Mouse (Mus musculus): ENCODE measurements around the gene Gm17651.

DNA sequence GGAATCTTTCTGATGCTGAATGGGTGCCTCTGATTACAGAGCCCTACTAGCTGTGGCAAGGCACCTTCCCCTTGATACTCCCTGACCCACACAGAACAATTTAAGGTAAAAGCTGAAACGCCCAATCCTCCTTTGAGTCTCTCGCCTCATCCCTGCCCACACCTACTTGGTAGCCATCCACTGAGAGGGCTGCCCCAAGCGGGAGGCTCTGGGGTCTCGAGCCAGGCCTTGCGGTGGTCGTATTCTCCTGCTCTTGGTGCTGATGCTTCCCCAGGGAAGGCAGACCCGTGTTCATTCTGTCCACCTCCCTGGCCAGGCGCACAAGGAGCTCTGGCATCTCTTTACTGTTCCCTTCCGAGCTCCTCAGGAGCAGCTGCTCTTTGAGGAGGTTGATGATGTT lies 44.6 kb upstream of the Gm17651 start:
- TF ChIP-seq CTCF (IDR thresholded peaks at IDR 0.05; ENCODE audit: low read depth, low read length) (no peak), POLR2A (IDR thresholded peaks at IDR 0.05; ENCODE audit: borderline replicate concordance, low read depth, low read length) (no peak)

Data from bone marrow macrophage, adult 2 months (primary cell).